Mouse (Mus musculus) inflammation-experienced regulatory T-cells, adult 16 weeks (primary cell): Measurements from ENCODE around the gene Zfp994. TPM values are rescaled to one million over a fixed set of nuclear protein-coding genes. Genes with fewer than 3 reads are reported as not detected.

Experiments
- polyA plus RNA-seq: library from polyadenylated mRNA; unstranded; fragments of 100-300 nt; shearing (Covaris generic); gene quantifications from one replicate; pipeline ENCODE4 v1.2.1, GENCODE M21; 2017

The Zfp994 gene
- polyA plus RNA-seq = 5.9 TPM

GRCm38 (mm10) chr17:22225422-22226012 is at the start of gene Zfp994:
Gene Zfp994 (minus strand): TSS chr17:22225616.

GRCm38 (mm10) chr17:22165722-22166294 is 59.6 kb downstream of the Zfp994 start, which contains the start of gene Zfp947:
Gene Zfp947 (minus strand): TSS chr17:22166190.

Other genes with a start within 250 kb of the Zfp994 start
- gene Zfp947, start 59.4 kb downstream of the Zfp994 start, polyA plus RNA-seq = 2.8 TPM
- gene CT030661.1, start 89.2 kb upstream of the Zfp994 start, polyA plus RNA-seq = 18.9 TPM
- gene Zfp944, start 135.8 kb upstream of the Zfp994 start, polyA plus RNA-seq = 15.9 TPM
- gene Zfp758, start 135.8 kb upstream of the Zfp994 start, polyA plus RNA-seq = 21.6 TPM
- gene Zfp946, start 198.6 kb upstream of the Zfp994 start, polyA plus RNA-seq = 4.9 TPM